11 mouse cellular contexts compared by ENCODE assay signal in genomic region chr5:107099076-107099475, GRCm38 (mm10).
A peak's percentile ranks its signal among the peaks of the same experiment; 100 is the strongest.
DNase-seq lines count a peak whose midpoint lies in the region; ATAC-seq and TF ChIP-seq lines count a peak whose summit lies in the region.
"Had no signal": no experiment of that assay in that cellular context is flagged by ENCODE, and none has a peak within 500 bp of the region (broad histone marks: within the 10 kb centered on the region; RNA-seq: fewer than 3 reads in every experiment).

No protein-coding gene starts in this region.

- no peak for TF ChIP-seq CTCF in hindbrain, postnatal 0 days (IDR thresholded peaks at IDR 0.05; ENCODE audit: low read depth)

- H3K4me2 ChIP-seq in hindbrain, postnatal 0 days (ENCODE audit: low read depth, low read length), result no peak overlapping the region
- H3K4me2 ChIP-seq in hindbrain, embryonic 14.5 days (replicated peaks), result no peak overlapping the region
- H3K4me2 ChIP-seq: liver, embryonic 13.5 days had no signal

- peak; percentile 54 for DNase-seq in hindbrain, postnatal 0 days (ENCODE audit: low spot score)
- no peak for DNase-seq in hindbrain, embryonic 14.5 days (ENCODE audit: low spot score)
- peak; percentile 20 for DNase-seq in MN1 (ENCODE audit: low spot score)
- DNase-seq in adipocyte (ENCODE audit: low spot score), result peak; percentile 76
- peak; percentile 78 to 79 for DNase-seq in cerebellum, postnatal 10 days
- no peak for DNase-seq in thymus, postnatal 36 days
- no peak for DNase-seq in spleen, postnatal 10 days (ENCODE audit: low spot score in 2 of 2)
- DNase-seq: gastrocnemius, postnatal 25 days; liver, embryonic 13.5 days; lung, postnatal 36 days had no signal

- no peak overlapping the region for H3K27ac ChIP-seq in hindbrain, postnatal 0 days
- no peak overlapping the region for H3K27ac ChIP-seq in hindbrain, embryonic 14.5 days
- H3K27ac ChIP-seq: forebrain, embryonic 10.5 days; liver, embryonic 13.5 days had no signal

- H3K36me3 ChIP-seq in hindbrain, postnatal 0 days (ENCODE audit: insufficient read depth, low read length), result no peaks in the 10 kb centered on the region
- no peaks in the 10 kb centered on the region for H3K36me3 ChIP-seq in hindbrain, embryonic 14.5 days (replicated peaks; ENCODE audit: control insufficient read depth, insufficient read depth)
- H3K36me3 ChIP-seq: forebrain, embryonic 10.5 days; liver, embryonic 13.5 days had no signal

- H3K9ac ChIP-seq in hindbrain, postnatal 0 days (replicated peaks; ENCODE audit: low read length), result no peak overlapping the region
- H3K9ac ChIP-seq in hindbrain, embryonic 14.5 days, result no peak overlapping the region
- H3K9ac ChIP-seq: liver, embryonic 13.5 days had no signal

- H3K4me1 ChIP-seq in hindbrain, postnatal 0 days (ENCODE audit: insufficient read depth, low read length), result no peaks in the 10 kb centered on the region
- H3K4me1 ChIP-seq in hindbrain, embryonic 14.5 days (replicated peaks; ENCODE audit: control insufficient read depth, insufficient read depth, low read length), result no peaks in the 10 kb centered on the region; the same call in 1 of the 2 replicates

- H3K27me3 ChIP-seq in hindbrain, postnatal 0 days (ENCODE audit: insufficient read depth, low read length), result no peaks in the 10 kb centered on the region
- no peaks in the 10 kb centered on the region for H3K27me3 ChIP-seq in hindbrain, embryonic 14.5 days (ENCODE audit: control insufficient read depth, insufficient read depth, low read length)
- H3K27me3 ChIP-seq: liver, embryonic 13.5 days had no signal

- H3K9me3 ChIP-seq in hindbrain, postnatal 0 days (ENCODE audit: low read length), result no peaks in the 10 kb centered on the region
- H3K9me3 ChIP-seq in hindbrain, embryonic 14.5 days (ENCODE audit: control insufficient read depth, low read length), result no peaks in the 10 kb centered on the region
- H3K9me3 ChIP-seq: forebrain, embryonic 10.5 days; liver, embryonic 13.5 days had no signal

- no peak overlapping the region for H3K4me3 ChIP-seq in hindbrain, postnatal 0 days (ENCODE audit: low read length)
- no peak overlapping the region for H3K4me3 ChIP-seq in hindbrain, embryonic 14.5 days (replicated peaks; ENCODE audit: low read length)
- H3K4me3 ChIP-seq: forebrain, embryonic 10.5 days; liver, embryonic 13.5 days had no signal

- ATAC-seq in hindbrain, postnatal 0 days, result no peak
- no peak for ATAC-seq in hindbrain, embryonic 14.5 days (ENCODE audit: low FRiP score)

- WGBS in hindbrain, postnatal 0 days, result 41% methylated on average over 5 of the region's 6 CpGs
- WGBS in hindbrain, embryonic 14.5 days, result 37% methylated on average over 6 of the region's 6 CpGs

Comparison
In these comparisons a context has a peak if more than half of its experiments do, and no peak if none do; other contexts are left out.
1. DNase-seq: peak in hindbrain, postnatal 0 days (single experiment), MN1 (single experiment), adipocyte (single experiment) and cerebellum, postnatal 10 days (2 of 2); none in hindbrain, embryonic 14.5 days (single experiment), thymus, postnatal 36 days (0 of 2) and spleen, postnatal 10 days (0 of 2).